Mouse (Mus musculus): Measurements from ENCODE around the gene Hs3st2.

- TF ChIP-seq CTCF (IDR thresholded peaks at IDR 0.05; ENCODE audit: low read depth) (peak; percentile 52; the same call in 1 of the 2 replicates), EP300 (optimal IDR thresholded peaks at IDR 0.05) (no peak)
Measured at GRCm38 (mm10) chr7:121539405-121540275, 148.0 kb downstream of the Hs3st2 start.

Data from stomach, postnatal 0 days (tissue).